Mouse (Mus musculus): ENCODE data around the gene Galnt14. TPM values are rescaled to one million over a fixed set of nuclear protein-coding genes. Genes with fewer than 3 reads are reported as not detected.

Gene Galnt14
- polyA plus RNA-seq, 1 experiment from 2014 or later: 5.4 TPM

DNA sequence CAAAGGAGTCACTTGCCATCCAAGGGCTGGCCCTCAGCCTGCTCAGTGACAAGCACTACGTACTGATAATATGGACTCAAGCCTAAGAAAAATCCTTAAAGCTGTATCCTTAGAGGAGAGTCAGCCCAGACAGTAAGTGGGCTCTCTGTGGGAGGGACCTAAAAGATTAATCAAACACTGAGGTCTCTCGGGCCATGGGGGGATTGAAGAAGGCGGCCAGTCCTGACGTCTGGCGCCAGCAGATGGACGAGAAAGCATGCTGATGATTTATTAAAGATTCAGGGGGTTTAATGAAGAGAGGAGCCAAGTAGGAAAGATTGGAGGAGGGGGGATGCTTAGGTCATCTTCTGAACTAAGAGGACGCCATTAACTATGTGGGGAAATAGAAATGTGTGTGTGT, 162.1 kb downstream of the Galnt14 start:
- H3K27ac ChIP-seq (ENCODE audit: low read depth, low read length): no peak overlapping the region
- H3K4me1 ChIP-seq (replicated peaks; ENCODE audit: control insufficient read depth, insufficient read depth, low read length): no peaks in the 10 kb centered on the region
- H3K4me3 ChIP-seq (ENCODE audit: low read depth, low read length): no peak overlapping the region
- no peaks in the 10 kb centered on the region for H3K9me3 ChIP-seq (ENCODE audit: control insufficient read depth, low read length)
- DNase-seq (ENCODE audit: low spot score) (no peak), ATAC-seq (replicated peaks; ENCODE audit: low FRiP score) (no peak)
- no peak overlapping the region for H3K9ac ChIP-seq (ENCODE audit: low read length)
- no peaks in the 10 kb centered on the region for H3K36me3 ChIP-seq (ENCODE audit: control insufficient read depth, insufficient read depth, low read length)
- H3K27me3 ChIP-seq (ENCODE audit: control insufficient read depth, insufficient read depth, low read length): no peaks in the 10 kb centered on the region
- WGBS: 77% methylated on average over 7 of the region's 7 CpGs
- H3K4me2 ChIP-seq (ENCODE audit: low read depth, low read length, severe bottlenecking): no peak overlapping the region

DNA sequence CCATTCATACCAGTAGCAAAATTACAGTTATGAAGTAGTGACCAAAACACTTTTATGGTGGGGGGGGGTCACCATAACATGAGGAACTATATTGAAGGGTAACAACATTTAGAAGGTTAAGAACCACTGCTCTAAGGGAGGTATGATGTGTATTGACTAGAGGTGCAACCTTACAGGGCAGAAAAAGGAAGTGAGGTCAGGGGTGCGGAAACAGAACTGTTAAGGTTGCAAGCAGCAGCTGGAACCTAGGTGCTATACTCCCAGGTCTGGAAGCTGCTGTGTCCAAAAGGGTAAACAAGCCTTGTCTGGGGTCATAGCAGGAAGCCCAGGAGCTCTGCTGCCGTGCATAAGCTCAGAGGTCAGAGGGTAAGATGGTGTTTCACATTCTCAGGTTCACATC, 162.8 kb downstream of the Galnt14 start:
- Histone ChIP-seq H3K4me2 (ENCODE audit: low read depth, low read length, severe bottlenecking) (no peak overlapping the region), H3K4me3 (ENCODE audit: low read depth, low read length) (no peak overlapping the region), H3K9me3 (ENCODE audit: control insufficient read depth, low read length) (no peaks in the 10 kb centered on the region), H3K27me3 (ENCODE audit: control insufficient read depth, insufficient read depth, low read length) (no peaks in the 10 kb centered on the region), H3K27ac (ENCODE audit: low read depth, low read length) (no peak overlapping the region), H3K9ac (ENCODE audit: low read length) (no peak overlapping the region), H3K36me3 (ENCODE audit: control insufficient read depth, insufficient read depth, low read length) (no peaks in the 10 kb centered on the region), H3K4me1 (replicated peaks; ENCODE audit: control insufficient read depth, insufficient read depth, low read length) (no peaks in the 10 kb centered on the region)
- ATAC-seq (replicated peaks; ENCODE audit: low FRiP score) (no peak), DNase-seq (ENCODE audit: low spot score) (no peak)
- WGBS: 78% methylated on average over 2 of the region's 2 CpGs

DNA sequence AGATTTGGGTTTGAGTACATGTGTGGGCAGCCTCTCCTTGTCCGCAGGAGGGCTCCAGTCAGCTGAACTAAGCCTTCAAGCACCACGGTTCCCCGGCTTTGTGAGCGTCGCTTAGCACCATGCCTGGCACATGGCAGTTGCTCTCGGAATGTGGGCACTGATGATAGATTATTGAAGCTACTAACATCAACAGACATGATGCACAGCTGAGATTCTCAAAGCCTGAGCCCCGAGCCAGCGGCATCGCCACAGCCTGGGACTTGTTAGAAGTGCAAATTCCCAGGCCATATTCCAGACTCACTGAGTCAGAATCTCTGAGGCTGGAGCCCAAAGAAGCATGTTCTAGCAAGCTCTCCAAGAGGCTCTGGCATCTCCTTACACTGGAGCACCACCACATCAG, 168.3 kb downstream of the Galnt14 start:
- 0 out of 2 replicates have a peak overlapping the region, but pooled peaks have one; percentile 25 for H3K27ac ChIP-seq (ENCODE audit: low read depth, low read length)

DNA sequence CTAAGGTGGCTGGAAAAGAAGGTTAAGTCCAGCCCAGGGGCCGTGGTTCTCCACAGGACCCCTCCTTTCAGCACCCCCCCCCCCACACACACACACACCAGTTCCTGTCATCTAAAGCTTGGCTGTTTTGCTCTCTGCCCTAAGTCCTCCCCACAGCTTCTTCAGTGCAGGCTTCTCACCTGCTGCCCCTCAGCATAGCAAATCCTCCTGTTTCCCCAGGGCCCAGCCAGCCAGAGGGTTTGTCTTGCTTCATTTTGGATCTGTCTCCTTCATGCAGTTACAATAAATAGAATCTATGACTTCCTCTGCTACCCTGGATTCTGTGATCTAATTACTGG, 169.1 kb downstream of the Galnt14 start:
- H3K27ac ChIP-seq (ENCODE audit: low read depth, low read length): peak overlapping the region; percentile 64; the same call in 1 of the 2 replicates
- no peaks in the 10 kb centered on the region for H3K27me3 ChIP-seq (ENCODE audit: control insufficient read depth, insufficient read depth, low read length)
- no peak overlapping the region for H3K4me2 ChIP-seq (ENCODE audit: low read depth, low read length, severe bottlenecking)
- ATAC-seq (replicated peaks; ENCODE audit: low FRiP score) (no peak; the same call in 1 of the 2 replicates), DNase-seq (ENCODE audit: low spot score) (peak; percentile 56)
- no peaks in the 10 kb centered on the region for H3K9me3 ChIP-seq (ENCODE audit: control insufficient read depth, low read length)
- 56% methylated on average over 1 of the region's 1 CpGs for WGBS
- no peaks in the 10 kb centered on the region for H3K36me3 ChIP-seq (ENCODE audit: control insufficient read depth, insufficient read depth, low read length)
- peaks cover 5% of the 10 kb centered on the region; the same call in 1 of the 2 replicates for H3K4me1 ChIP-seq (replicated peaks; ENCODE audit: control insufficient read depth, insufficient read depth, low read length)
- no peak overlapping the region for H3K9ac ChIP-seq (ENCODE audit: low read length)
- H3K4me3 ChIP-seq (ENCODE audit: low read depth, low read length): no peak overlapping the region

More for the DNA sequence above, 168.3 kb downstream of the Galnt14 start:
- H3K27me3 ChIP-seq (ENCODE audit: control insufficient read depth, insufficient read depth, low read length): no peaks in the 10 kb centered on the region
- H3K9ac ChIP-seq (ENCODE audit: low read length): no peak overlapping the region
- no peaks in the 10 kb centered on the region for H3K9me3 ChIP-seq (ENCODE audit: control insufficient read depth, low read length)
- DNase-seq (ENCODE audit: low spot score) (no peak), ATAC-seq (replicated peaks; ENCODE audit: low FRiP score) (no peak)
- whole genome bisulfite sequencing: 83% methylated on average over 9 of the region's 9 CpGs
- H3K4me3 ChIP-seq (ENCODE audit: low read depth, low read length): no peak overlapping the region
- H3K36me3 ChIP-seq (ENCODE audit: control insufficient read depth, insufficient read depth, low read length): no peaks in the 10 kb centered on the region
- H3K4me1 ChIP-seq (replicated peaks; ENCODE audit: control insufficient read depth, insufficient read depth, low read length): peaks cover 5% of the 10 kb centered on the region; the same call in 1 of the 2 replicates
- no peak overlapping the region for H3K4me2 ChIP-seq (ENCODE audit: low read depth, low read length, severe bottlenecking)

DNA sequence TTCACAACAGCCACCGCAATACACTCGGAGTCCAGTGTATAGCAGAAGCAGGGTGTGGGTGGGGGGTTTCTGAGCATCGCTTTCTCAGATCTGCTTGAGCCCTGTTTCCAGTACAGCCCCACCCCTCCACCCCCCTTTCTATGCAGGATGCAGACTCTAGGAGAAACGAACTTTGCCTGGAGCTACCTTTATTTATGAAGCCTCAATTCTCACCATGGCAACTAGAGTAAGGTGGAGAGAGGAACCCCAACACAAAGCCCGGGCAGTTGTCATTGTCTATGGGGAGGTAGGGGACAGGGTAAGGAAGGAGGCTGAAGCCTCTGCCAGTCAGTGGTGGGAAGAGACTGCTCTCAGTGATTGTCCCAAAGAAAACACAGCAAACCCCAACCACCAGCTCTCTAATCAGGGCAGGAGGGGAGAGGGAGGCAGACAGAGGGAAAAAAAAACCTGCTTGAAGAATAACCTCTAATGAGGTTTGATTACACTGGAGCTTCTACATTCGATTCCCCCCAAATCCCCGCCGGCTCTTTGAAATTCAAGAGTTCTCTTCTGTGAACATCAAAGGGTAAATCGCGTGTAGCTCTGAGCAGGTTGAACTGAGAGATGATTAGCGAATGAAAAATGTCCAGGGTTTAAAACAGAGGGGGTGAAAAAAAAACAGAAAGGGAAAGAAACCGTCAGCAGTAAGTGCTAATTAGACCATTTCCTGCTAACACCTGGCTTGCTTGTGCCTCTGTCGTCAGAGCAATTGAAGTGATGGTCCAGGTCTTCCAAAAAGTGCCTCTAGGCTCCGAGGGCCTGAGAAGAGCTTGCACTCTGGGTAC, 169.6 kb downstream of the Galnt14 start:
- Histone ChIP-seq H3K27me3 (ENCODE audit: control insufficient read depth, insufficient read depth, low read length) (no peaks in the 10 kb centered on the region), H3K9ac (ENCODE audit: low read length) (no peak overlapping the region; the same call in 1 of the 2 replicates), H3K36me3 (ENCODE audit: control insufficient read depth, insufficient read depth, low read length) (no peaks in the 10 kb centered on the region), H3K9me3 (ENCODE audit: control insufficient read depth, low read length) (no peaks in the 10 kb centered on the region), H3K4me1 (replicated peaks; ENCODE audit: control insufficient read depth, insufficient read depth, low read length) (peaks cover 5% of the 10 kb centered on the region; the same call in 1 of the 2 replicates), H3K4me3 (ENCODE audit: low read depth, low read length) (no peak overlapping the region), H3K4me2 (ENCODE audit: low read depth, low read length, severe bottlenecking) (peak overlapping the region; percentile 11; the same call in 1 of the 2 replicates), H3K27ac (ENCODE audit: low read depth, low read length) (peak overlapping the region; percentile 64)
- WGBS: 28% methylated on average over 14 of the region's 14 CpGs
- DNase-seq (ENCODE audit: low spot score) (peak; percentile 58), ATAC-seq (replicated peaks; ENCODE audit: low FRiP score) (peak; percentile 87)

DNA sequence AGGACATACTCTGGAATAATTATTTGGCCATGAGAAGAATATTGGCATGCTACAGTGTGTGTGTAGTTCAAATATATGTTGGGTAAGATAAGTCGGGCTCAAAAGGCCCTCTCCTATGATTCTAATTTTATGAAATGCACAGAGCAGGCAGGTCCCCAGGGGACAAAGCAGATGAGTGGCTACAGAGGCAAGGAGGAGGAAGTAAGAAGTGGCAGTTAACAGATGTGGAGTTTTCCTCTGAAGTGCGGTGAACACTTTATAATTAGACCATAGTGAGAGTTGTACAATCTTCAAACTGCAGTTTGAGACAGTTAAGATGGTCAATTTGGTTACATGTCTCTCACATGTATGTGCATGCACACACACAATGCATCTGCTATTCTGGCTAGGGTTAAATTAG, 178.4 kb downstream of the Galnt14 start:
- Histone ChIP-seq H3K4me3 (ENCODE audit: low read depth, low read length) (no peak overlapping the region), H3K9me3 (ENCODE audit: control insufficient read depth, low read length) (no peaks in the 10 kb centered on the region), H3K4me1 (replicated peaks; ENCODE audit: control insufficient read depth, insufficient read depth, low read length) (no peaks in the 10 kb centered on the region), H3K27ac (ENCODE audit: low read depth, low read length) (no peak overlapping the region), H3K4me2 (ENCODE audit: low read depth, low read length, severe bottlenecking) (no peak overlapping the region), H3K36me3 (ENCODE audit: control insufficient read depth, insufficient read depth, low read length) (no peaks in the 10 kb centered on the region), H3K27me3 (ENCODE audit: control insufficient read depth, insufficient read depth, low read length) (no peaks in the 10 kb centered on the region), H3K9ac (ENCODE audit: low read length) (no peak overlapping the region)
- ATAC-seq (replicated peaks; ENCODE audit: low FRiP score) (no peak), DNase-seq (ENCODE audit: low spot score) (no peak)
- WGBS: 91% methylated on average over 2 of the region's 2 CpGs

DNA sequence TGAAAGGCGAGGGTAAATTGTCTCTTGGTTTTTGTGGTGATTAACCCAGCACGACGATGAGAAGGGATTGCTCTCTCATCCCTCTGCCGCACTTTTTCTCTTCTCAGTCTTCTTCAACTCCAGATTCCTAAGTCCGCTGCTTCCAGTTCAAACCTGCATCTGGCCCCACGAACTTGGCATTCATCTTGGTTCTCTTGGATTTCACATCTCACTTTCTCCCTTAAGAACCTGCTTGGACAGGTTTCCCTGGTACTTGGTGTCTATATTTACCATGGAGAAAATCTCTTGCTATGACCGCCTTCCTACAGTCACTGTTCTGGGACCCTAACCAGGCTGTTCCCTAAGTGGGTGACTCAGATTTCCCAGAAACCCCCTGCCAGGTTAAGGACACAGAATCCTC, 188.1 kb downstream of the Galnt14 start:
- 89% methylated on average over 7 of the region's 7 CpGs for WGBS

DNA sequence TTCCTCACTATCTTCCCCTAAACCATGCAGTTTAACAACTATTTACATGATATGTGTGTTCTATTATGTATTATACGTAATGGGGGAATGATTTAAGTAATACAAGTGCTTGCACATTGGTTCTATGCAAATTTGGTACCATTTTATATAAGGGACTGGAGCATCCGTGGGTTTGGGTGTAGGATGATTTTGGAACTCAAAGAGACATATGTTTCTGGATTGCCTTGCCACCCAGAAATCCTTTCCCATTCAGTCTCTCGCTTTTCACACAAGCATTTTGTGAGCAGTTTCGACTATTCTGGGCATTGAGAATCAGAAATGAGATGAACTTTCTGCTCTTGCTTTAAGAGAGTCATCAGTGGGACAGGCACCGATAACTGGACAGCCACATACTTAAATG, 190.9 kb downstream of the Galnt14 start:
- no peaks in the 10 kb centered on the region for H3K9me3 ChIP-seq (ENCODE audit: control insufficient read depth, low read length)
- ATAC-seq (replicated peaks; ENCODE audit: low FRiP score): no peak
- no peak overlapping the region for H3K4me2 ChIP-seq (ENCODE audit: low read depth, low read length, severe bottlenecking)
- no peak overlapping the region for H3K27ac ChIP-seq (ENCODE audit: low read depth, low read length)
- no peaks in the 10 kb centered on the region for H3K27me3 ChIP-seq (ENCODE audit: control insufficient read depth, insufficient read depth, low read length)
- H3K4me3 ChIP-seq (ENCODE audit: low read depth, low read length): no peak overlapping the region
- no peaks in the 10 kb centered on the region for H3K4me1 ChIP-seq (replicated peaks; ENCODE audit: control insufficient read depth, insufficient read depth, low read length)
- H3K9ac ChIP-seq (ENCODE audit: low read length): no peak overlapping the region
- no peaks in the 10 kb centered on the region for H3K36me3 ChIP-seq (ENCODE audit: control insufficient read depth, insufficient read depth, low read length)
- 87% methylated on average over 5 of the region's 5 CpGs for WGBS
- no peak for DNase-seq (ENCODE audit: low spot score)

More for the DNA sequence above, 188.1 kb downstream of the Galnt14 start:
- H3K36me3 ChIP-seq (ENCODE audit: control insufficient read depth, insufficient read depth, low read length): no peaks in the 10 kb centered on the region
- DNase-seq (ENCODE audit: low spot score): no peak
- no peak overlapping the region for H3K4me2 ChIP-seq (ENCODE audit: low read depth, low read length, severe bottlenecking)
- no peak overlapping the region for H3K4me3 ChIP-seq (ENCODE audit: low read depth, low read length)
- no peak overlapping the region for H3K9ac ChIP-seq (ENCODE audit: low read length)
- H3K27ac ChIP-seq (ENCODE audit: low read depth, low read length): no peak overlapping the region
- H3K27me3 ChIP-seq (ENCODE audit: control insufficient read depth, insufficient read depth, low read length): no peaks in the 10 kb centered on the region
- no peaks in the 10 kb centered on the region for H3K9me3 ChIP-seq (ENCODE audit: control insufficient read depth, low read length)
- H3K4me1 ChIP-seq (replicated peaks; ENCODE audit: control insufficient read depth, insufficient read depth, low read length): no peaks in the 10 kb centered on the region
- no peak for ATAC-seq (replicated peaks; ENCODE audit: low FRiP score)

DNA sequence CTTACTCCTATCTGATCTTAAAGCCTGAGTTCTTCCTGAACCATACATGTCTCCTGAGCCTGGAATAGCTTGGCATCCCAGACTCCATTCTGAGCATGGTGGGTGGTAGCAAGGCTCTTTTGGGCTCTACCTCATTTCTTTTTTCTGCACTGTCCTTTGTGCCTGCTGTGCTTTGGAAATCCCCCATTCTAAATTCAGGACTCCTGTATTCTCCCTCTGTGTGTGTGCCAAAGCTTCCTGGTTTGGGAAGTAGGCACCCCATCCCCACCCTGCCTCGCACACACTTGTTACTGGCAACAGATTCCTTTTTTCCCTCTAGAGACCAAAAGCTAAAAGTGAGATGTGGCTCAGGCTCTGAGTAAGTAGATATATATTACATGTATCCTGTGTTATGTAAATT, 191.9 kb downstream of the Galnt14 start:
- no peaks in the 10 kb centered on the region for H3K27me3 ChIP-seq (ENCODE audit: control insufficient read depth, insufficient read depth, low read length)
- 41% methylated on average over 1 of the region's 1 CpGs for WGBS
- no peak for DNase-seq (ENCODE audit: low spot score)
- no peak overlapping the region for H3K4me3 ChIP-seq (ENCODE audit: low read depth, low read length)
- H3K27ac ChIP-seq (ENCODE audit: low read depth, low read length): no peak overlapping the region
- ATAC-seq (replicated peaks; ENCODE audit: low FRiP score): no peak
- no peak overlapping the region for H3K4me2 ChIP-seq (ENCODE audit: low read depth, low read length, severe bottlenecking)
- H3K36me3 ChIP-seq (ENCODE audit: control insufficient read depth, insufficient read depth, low read length): no peaks in the 10 kb centered on the region
- no peak overlapping the region for H3K9ac ChIP-seq (ENCODE audit: low read length)
- no peaks in the 10 kb centered on the region for H3K4me1 ChIP-seq (replicated peaks; ENCODE audit: control insufficient read depth, insufficient read depth, low read length)
- H3K9me3 ChIP-seq (ENCODE audit: control insufficient read depth, low read length): no peaks in the 10 kb centered on the region
